Mouse (Mus musculus): ENCODE results near the gene Pde6g.

DNA sequence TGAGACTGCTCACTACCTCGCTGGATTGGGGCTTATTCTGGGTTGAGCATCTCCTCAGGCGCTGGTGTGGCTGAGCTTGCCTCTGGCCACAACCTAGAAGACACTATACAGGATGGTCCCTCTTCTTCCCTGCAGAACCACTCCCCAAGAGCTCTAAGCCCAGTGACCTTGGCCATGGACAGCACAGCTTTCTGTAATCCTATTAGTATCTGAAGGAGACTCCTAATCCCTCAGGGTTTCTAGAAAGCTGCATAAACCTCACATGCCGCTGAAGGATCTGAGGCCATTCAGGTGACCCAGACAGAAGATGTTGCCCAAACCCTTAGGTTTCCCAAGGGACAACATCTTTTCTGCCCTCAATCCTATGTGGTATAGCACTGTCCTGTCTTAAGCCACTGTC lies 1.1 kb downstream of the Pde6g start:
- TF ChIP-seq POLR2A (IDR thresholded peaks at IDR 0.05; ENCODE audit: insufficient read length, low read depth) (no peak), TCF12 (IDR thresholded peaks at IDR 0.05; ENCODE audit: insufficient read depth, poor library complexity, severe bottlenecking) (no peak), CEBPB (IDR thresholded peaks at IDR 0.05; ENCODE audit: insufficient read depth, poor library complexity, severe bottlenecking) (no peak), E2F4 (IDR thresholded peaks at IDR 0.05; ENCODE audit: insufficient read depth) (no peak), USF1 (IDR thresholded peaks at IDR 0.05; ENCODE audit: low read depth) (no peak), POLR2AphosphoS2 (IDR thresholded peaks at IDR 0.05; ENCODE audit: insufficient read length, low read depth) (no peak), MYOG (IDR thresholded peaks at IDR 0.05; ENCODE audit: control insufficient read depth in 1 of 3, insufficient read depth in 1 of 3, insufficient read length in 2 of 3, low read depth in 2 of 3) (no peak), MAX (IDR thresholded peaks at IDR 0.05; ENCODE audit: low read depth) (no peak), MYOD1 (IDR thresholded peaks at IDR 0.05; ENCODE audit: control insufficient read depth in 1 of 3, insufficient read length in 2 of 3, low read depth in 2 of 3) (no peak), SRF (IDR thresholded peaks at IDR 0.05; ENCODE audit: control insufficient read depth, insufficient read length, low read depth) (no peak), TCF3 (IDR thresholded peaks at IDR 0.05; ENCODE audit: insufficient read length, low read depth) (no peak), REST (IDR thresholded peaks at IDR 0.05; ENCODE audit: insufficient read depth, insufficient read length) (no peak)

Data from myocyte (in vitro differentiated cells).